Mouse (Mus musculus): ENCODE measurements around the gene Lin28b. TPM values are rescaled to one million over a fixed set of nuclear protein-coding genes. Genes with fewer than 3 reads are reported as not detected.

Lin28b gene
- polyA plus RNA-seq, 1 experiment: 2.6 TPM

- H3K4me1 ChIP-seq (ENCODE audit: control insufficient read depth, insufficient read depth, low read length): peaks cover 3% of the 10 kb centered on the region; the same call in 1 of the 2 replicates
- TF ChIP-seq CTCF (IDR thresholded peaks at IDR 0.05; ENCODE audit: control insufficient read depth, insufficient read depth, insufficient replicate concordance, low read depth, low read length) (no peak), POLR2A (IDR thresholded peaks at IDR 0.05; ENCODE audit: control insufficient read depth, low read depth, low read length) (no peak)
- no peaks in the 10 kb centered on the region for H3K36me3 ChIP-seq (ENCODE audit: control insufficient read depth, insufficient read depth, low read length)
- H3K4me3 ChIP-seq (ENCODE audit: control insufficient read depth, low read depth, low read length): no peak overlapping the region
- H3K27ac ChIP-seq (ENCODE audit: control insufficient read depth, insufficient read depth, low read depth, low read length): no peak overlapping the region
- no peaks in the 10 kb centered on the region for H3K27me3 ChIP-seq (ENCODE audit: control insufficient read depth, insufficient read depth, low read length)
These were observed 17.8 kb downstream of the Lin28b start for GRCm38 (mm10) chr10:45468180-45468915.

- Histone ChIP-seq H3K27ac (ENCODE audit: control insufficient read depth, insufficient read depth, low read depth, low read length) (no peak overlapping the region), H3K27me3 (ENCODE audit: control insufficient read depth, insufficient read depth, low read length) (no peaks in the 10 kb centered on the region), H3K36me3 (ENCODE audit: control insufficient read depth, insufficient read depth, low read length) (no peaks in the 10 kb centered on the region), H3K4me1 (ENCODE audit: control insufficient read depth, insufficient read depth, low read length) (no peaks in the 10 kb centered on the region), H3K4me3 (ENCODE audit: control insufficient read depth, low read depth, low read length) (no peak overlapping the region)
- TF ChIP-seq POLR2A (IDR thresholded peaks at IDR 0.05; ENCODE audit: control insufficient read depth, low read depth, low read length) (no peak), CTCF (IDR thresholded peaks at IDR 0.05; ENCODE audit: control insufficient read depth, insufficient read depth, insufficient replicate concordance, low read depth, low read length) (no peak)
These were observed 27.6 kb downstream of the Lin28b start for GRCm38 (mm10) chr10:45458637-45459036.

- no peak overlapping the region for H3K4me3 ChIP-seq (ENCODE audit: control insufficient read depth, low read depth, low read length)
- TF ChIP-seq CTCF (IDR thresholded peaks at IDR 0.05; ENCODE audit: control insufficient read depth, insufficient read depth, insufficient replicate concordance, low read depth, low read length): no peak
- no peak for TF ChIP-seq POLR2A (IDR thresholded peaks at IDR 0.05; ENCODE audit: control insufficient read depth, low read depth, low read length)
- no peaks in the 10 kb centered on the region for H3K4me1 ChIP-seq (ENCODE audit: control insufficient read depth, insufficient read depth, low read length)
- H3K36me3 ChIP-seq (ENCODE audit: control insufficient read depth, insufficient read depth, low read length): no peaks in the 10 kb centered on the region
- no peaks in the 10 kb centered on the region for H3K27me3 ChIP-seq (ENCODE audit: control insufficient read depth, insufficient read depth, low read length)
- no peak overlapping the region for H3K27ac ChIP-seq (ENCODE audit: control insufficient read depth, insufficient read depth, low read depth, low read length)
These were observed 28.1 kb downstream of the Lin28b start for GRCm38 (mm10) chr10:45458074-45458473.

- H3K27ac ChIP-seq (ENCODE audit: control insufficient read depth, insufficient read depth, low read depth, low read length): no peak overlapping the region
- H3K4me3 ChIP-seq (ENCODE audit: control insufficient read depth, low read depth, low read length): no peak overlapping the region
These were observed 39.6 kb downstream of the Lin28b start for GRCm38 (mm10) chr10:45446625-45447024.

GRCm38 (mm10) chr10:45446215-45446614, 40.0 kb downstream of the Lin28b start:
- Histone ChIP-seq H3K27ac (ENCODE audit: control insufficient read depth, insufficient read depth, low read depth, low read length) (no peak overlapping the region), H3K4me1 (ENCODE audit: control insufficient read depth, insufficient read depth, low read length) (no peaks in the 10 kb centered on the region), H3K27me3 (ENCODE audit: control insufficient read depth, insufficient read depth, low read length) (no peaks in the 10 kb centered on the region), H3K36me3 (ENCODE audit: control insufficient read depth, insufficient read depth, low read length) (no peaks in the 10 kb centered on the region), H3K4me3 (ENCODE audit: control insufficient read depth, low read depth, low read length) (no peak overlapping the region)
- TF ChIP-seq POLR2A (IDR thresholded peaks at IDR 0.05; ENCODE audit: control insufficient read depth, low read depth, low read length) (no peak), CTCF (IDR thresholded peaks at IDR 0.05; ENCODE audit: control insufficient read depth, insufficient read depth, insufficient replicate concordance, low read depth, low read length) (no peak)

More at GRCm38 (mm10) chr10:45446625-45447024, 39.6 kb downstream of the Lin28b start:
- TF ChIP-seq CTCF (IDR thresholded peaks at IDR 0.05; ENCODE audit: control insufficient read depth, insufficient read depth, insufficient replicate concordance, low read depth, low read length) (no peak), POLR2A (IDR thresholded peaks at IDR 0.05; ENCODE audit: control insufficient read depth, low read depth, low read length) (no peak)
- H3K27me3 ChIP-seq (ENCODE audit: control insufficient read depth, insufficient read depth, low read length): no peaks in the 10 kb centered on the region
- no peaks in the 10 kb centered on the region for H3K4me1 ChIP-seq (ENCODE audit: control insufficient read depth, insufficient read depth, low read length)
- no peaks in the 10 kb centered on the region for H3K36me3 ChIP-seq (ENCODE audit: control insufficient read depth, insufficient read depth, low read length)

- Histone ChIP-seq H3K27me3 (ENCODE audit: control insufficient read depth, insufficient read depth, low read length) (no peaks in the 10 kb centered on the region), H3K4me1 (ENCODE audit: control insufficient read depth, insufficient read depth, low read length) (no peaks in the 10 kb centered on the region), H3K36me3 (ENCODE audit: control insufficient read depth, insufficient read depth, low read length) (no peaks in the 10 kb centered on the region), H3K4me3 (ENCODE audit: control insufficient read depth, low read depth, low read length) (no peak overlapping the region), H3K27ac (ENCODE audit: control insufficient read depth, insufficient read depth, low read depth, low read length) (no peak overlapping the region)
- TF ChIP-seq POLR2A (IDR thresholded peaks at IDR 0.05; ENCODE audit: control insufficient read depth, low read depth, low read length) (no peak), CTCF (IDR thresholded peaks at IDR 0.05; ENCODE audit: control insufficient read depth, insufficient read depth, insufficient replicate concordance, low read depth, low read length) (no peak)
These were observed 63.8 kb downstream of the Lin28b start for GRCm38 (mm10) chr10:45422372-45422771.

- TF ChIP-seq POLR2A (IDR thresholded peaks at IDR 0.05; ENCODE audit: control insufficient read depth, low read depth, low read length) (no peak), CTCF (IDR thresholded peaks at IDR 0.05; ENCODE audit: control insufficient read depth, insufficient read depth, insufficient replicate concordance, low read depth, low read length) (no peak)
- Histone ChIP-seq H3K4me1 (ENCODE audit: control insufficient read depth, insufficient read depth, low read length) (no peaks in the 10 kb centered on the region), H3K27me3 (ENCODE audit: control insufficient read depth, insufficient read depth, low read length) (no peaks in the 10 kb centered on the region), H3K27ac (ENCODE audit: control insufficient read depth, insufficient read depth, low read depth, low read length) (no peak overlapping the region), H3K4me3 (ENCODE audit: control insufficient read depth, low read depth, low read length) (no peak overlapping the region), H3K36me3 (ENCODE audit: control insufficient read depth, insufficient read depth, low read length) (no peaks in the 10 kb centered on the region)
These were observed 74.1 kb downstream of the Lin28b start for GRCm38 (mm10) chr10:45412144-45412543.
